Mouse (Mus musculus) C3H10T1/2 (cell line): ENCODE measurements around the gene Entpd8. TPM values are rescaled to one million over a fixed set of nuclear protein-coding genes. Genes with fewer than 3 reads are reported as not detected.

ENCODE experiments used
- polyA plus RNA-seq, 2 experiments: library from polyadenylated mRNA; unstranded; fragments of >200 nt; fragmentation: generic; extraction: Trizol; gene quantifications; one replicate each; pipeline ENCODE4 v1.2.1; 2012; ENCODE audit warnings: missing spikeins in 2 of 2

The Entpd8 gene
- not detected for polyA plus RNA-seq

GRCm38 (mm10) chr2:25080076-25080475, at the start of gene Entpd8:
Gene Entpd8 (plus strand): TSS chr2:25080304.

GRCm38 (mm10) chr2:25054221-25055067, 25.7 kb upstream of the Entpd8 start, which contains the start of gene Nsmf:
Gene Nsmf (plus strand): TSS chr2:25054355.

GRCm38 (mm10) chr2:25095109-25095850, 15.2 kb downstream of the Entpd8 start, which contains the start of gene Noxa1:
Gene Noxa1 (minus strand): TSS chr2:25095149.

Other genes with a start within 250 kb of the Entpd8 start
- gene Ehmt1, start 160.7 kb upstream of the Entpd8 start, polyA plus RNA-seq = 10 to 100 TPM in 1 of 2 experiments, 1 to 10 TPM in 1; 2.6 to 25.3 TPM
- 10 to 100 TPM; 18.0 to 19.2 TPM for gene Arrdc1, start 145.1 kb upstream of the Entpd8 start, polyA plus RNA-seq
- gene Zmynd19, start 130.5 kb upstream of the Entpd8 start, polyA plus RNA-seq = 10 to 100 TPM; 11.8 to 18.9 TPM
- 10 to 100 TPM in 1 of 2 experiments, 1 to 10 TPM in 1; 6.6 to 19.2 TPM for gene Dph7, start 117.9 kb upstream of the Entpd8 start, polyA plus RNA-seq
- 10 to 100 TPM; 54.1 to 79.8 TPM for gene Mrpl41, start 105.2 kb upstream of the Entpd8 start, polyA plus RNA-seq
- gene Pnpla7, start 104.3 kb upstream of the Entpd8 start, polyA plus RNA-seq = 10 to 100 TPM in 1 of 2 experiments, 1 to 10 TPM in 1; 4.3 to 10.4 TPM
- 10 to 100 TPM; 36.2 to 56.6 TPM for gene Nsmf, start 25.9 kb upstream of the Entpd8 start, polyA plus RNA-seq
- under 1 TPM in 1 of 2 experiments, not detected in 1; 0.04 TPM for gene Noxa1, start 14.8 kb downstream of the Entpd8 start, polyA plus RNA-seq
- under 1 TPM; 0.13 to 0.19 TPM for gene Nrarp, start 100.5 kb downstream of the Entpd8 start, polyA plus RNA-seq
- gene Tor4a, start 116.6 kb downstream of the Entpd8 start, polyA plus RNA-seq = 10 to 100 TPM in 1 of 2 experiments, 1 to 10 TPM in 1; 9.1 to 26.9 TPM
- gene Nelfb, start 131.2 kb downstream of the Entpd8 start, polyA plus RNA-seq = 10 to 100 TPM; 29.0 to 67.4 TPM
- gene Stpg3, start 134.3 kb downstream of the Entpd8 start, polyA plus RNA-seq = under 1 TPM in 1 of 2 experiments, not detected in 1; 0.02 TPM
- 1 to 10 TPM in 1 of 2 experiments, not detected in 1; 1.6 TPM for gene Fam166a, start 138.4 kb downstream of the Entpd8 start, polyA plus RNA-seq
- gene Tubb4b, start 144.4 kb downstream of the Entpd8 start, polyA plus RNA-seq = 100 to 1,000 TPM; 598 to 649 TPM
- not detected for gene Slc34a3, start 154.1 kb downstream of the Entpd8 start, polyA plus RNA-seq
- gene Rnf224, start 156.5 kb downstream of the Entpd8 start, polyA plus RNA-seq = not detected
- gene Rnf208, start 162.0 kb downstream of the Entpd8 start, polyA plus RNA-seq = not detected
- gene Cysrt1, start 162.1 kb downstream of the Entpd8 start, polyA plus RNA-seq = under 1 TPM; 0.08 to 0.35 TPM
- gene AL732309.1, start 166.6 kb downstream of the Entpd8 start, polyA plus RNA-seq = 1 to 10 TPM; 2.2 to 6.1 TPM
- 10 to 100 TPM; 38.1 to 48.4 TPM for gene Tmem203, start 175.1 kb downstream of the Entpd8 start, polyA plus RNA-seq
- 10 to 100 TPM; 10.9 to 14.3 TPM for gene Tprn, start 182.3 kb downstream of the Entpd8 start, polyA plus RNA-seq
- gene Ssna1, start 192.1 kb downstream of the Entpd8 start, polyA plus RNA-seq = 100 to 1,000 TPM; 140 to 186 TPM
- 100 to 1,000 TPM in 1 of 2 experiments, 10 to 100 TPM in 1; 98.4 to 128 TPM for gene Anapc2, start 192.2 kb downstream of the Entpd8 start, polyA plus RNA-seq
- not detected for gene Tmem210, start 207.8 kb downstream of the Entpd8 start, polyA plus RNA-seq
- not detected for gene Lrrc26, start 209.6 kb downstream of the Entpd8 start, polyA plus RNA-seq
- gene Grin1, start 238.9 kb downstream of the Entpd8 start, polyA plus RNA-seq = under 1 TPM; under 0.01 to 0.06 TPM